Mouse (Mus musculus): ENCODE results near the gene Il2. TPM values are rescaled to one million over a fixed set of nuclear protein-coding genes. Genes with fewer than 3 reads are reported as not detected.

Gene Il2
- total RNA-seq (2014; rRNA removed) (not detected in 2 replicates), polyA plus RNA-seq (2015; fragmentation: Nextera tagmentation; extraction: Ambion mirVana) (0.60 and 0.67 TPM in 2 replicates)

- Histone ChIP-seq H3K4me3 (ENCODE audit: low read depth, low read length) (no peak within 1 kb of the TSS), H3K9me3 (ENCODE audit: low read length) (no peaks in the 10 kb centered on the region), H3K4me2 (ENCODE audit: low read depth) (no peak within 1 kb of the TSS), H3K9ac (no peak within 1 kb of the TSS), H3K27me3 (ENCODE audit: insufficient read depth, low read length) (no peaks in the 10 kb centered on the region), H3K36me3 (ENCODE audit: insufficient read depth) (no peaks in the 10 kb centered on the region), H3K27ac (ENCODE audit: low read depth, low read length) (no peak within 1 kb of the TSS), H3K4me1 (ENCODE audit: insufficient read depth) (no peaks in the 10 kb centered on the region)
- DNase-seq, result no peak
- no peak for TF ChIP-seq CTCF (IDR thresholded peaks at IDR 0.05; ENCODE audit: low read depth)
- no peak for ATAC-seq
- 87% methylated on average over 4 of the region's 4 CpGs for WGBS
These were observed at the start of gene Il2 for GRCm38 (mm10) chr3:37125655-37126054. Gene Il2, minus strand, starts transcription at chr3:37125959.

GRCm38 (mm10) chr3:37174711-37175572 is 49.2 kb upstream of the Il2 start:
- H3K36me3 ChIP-seq (ENCODE audit: insufficient read depth), result no peaks in the 10 kb centered on the region
- no peak overlapping the region for H3K27ac ChIP-seq (ENCODE audit: low read depth, low read length)
- H3K27me3 ChIP-seq (ENCODE audit: insufficient read depth, low read length), result no peaks in the 10 kb centered on the region
- TF ChIP-seq CTCF (IDR thresholded peaks at IDR 0.05; ENCODE audit: low read depth), result no peak
- H3K4me2 ChIP-seq (ENCODE audit: low read depth), result no peak overlapping the region
- 74% methylated on average over 10 of the region's 10 CpGs for WGBS
- no peak overlapping the region for H3K9ac ChIP-seq
- DNase-seq (no peak), ATAC-seq (no peak)
- H3K4me3 ChIP-seq (ENCODE audit: low read depth, low read length), result no peak overlapping the region
- H3K9me3 ChIP-seq (ENCODE audit: low read length), result no peaks in the 10 kb centered on the region
- H3K4me1 ChIP-seq (ENCODE audit: insufficient read depth), result no peaks in the 10 kb centered on the region

GRCm38 (mm10) chr3:37173285-37173684 is 47.5 kb upstream of the Il2 start:
- H3K9me3 ChIP-seq (ENCODE audit: low read length), result no peaks in the 10 kb centered on the region
- DNase-seq, result no peak
- H3K9ac ChIP-seq, result no peak overlapping the region
- H3K27me3 ChIP-seq (ENCODE audit: insufficient read depth, low read length), result no peaks in the 10 kb centered on the region
- no peaks in the 10 kb centered on the region for H3K36me3 ChIP-seq (ENCODE audit: insufficient read depth)
- no peak overlapping the region for H3K4me3 ChIP-seq (ENCODE audit: low read depth, low read length)
- no peak overlapping the region for H3K27ac ChIP-seq (ENCODE audit: low read depth, low read length)
- no peak overlapping the region for H3K4me2 ChIP-seq (ENCODE audit: low read depth)
- 92% methylated on average over 8 of the region's 8 CpGs for WGBS
- ATAC-seq, result no peak
- TF ChIP-seq CTCF (IDR thresholded peaks at IDR 0.05; ENCODE audit: low read depth), result no peak
- H3K4me1 ChIP-seq (ENCODE audit: insufficient read depth), result no peaks in the 10 kb centered on the region

GRCm38 (mm10) chr3:37169283-37169682 is 43.5 kb upstream of the Il2 start:
- Histone ChIP-seq H3K36me3 (ENCODE audit: insufficient read depth) (no peaks in the 10 kb centered on the region), H3K4me1 (ENCODE audit: insufficient read depth) (no peaks in the 10 kb centered on the region), H3K27me3 (ENCODE audit: insufficient read depth, low read length) (no peaks in the 10 kb centered on the region), H3K9ac (no peak overlapping the region), H3K27ac (ENCODE audit: low read depth, low read length) (no peak overlapping the region), H3K4me2 (ENCODE audit: low read depth) (no peak overlapping the region), H3K4me3 (ENCODE audit: low read depth, low read length) (no peak overlapping the region), H3K9me3 (ENCODE audit: low read length) (no peaks in the 10 kb centered on the region)
- TF ChIP-seq CTCF (IDR thresholded peaks at IDR 0.05; ENCODE audit: low read depth), result no peak
- WGBS, result 90% methylated on average over 2 of the region's 2 CpGs
- no peak for DNase-seq
- ATAC-seq, result no peak

- H3K4me3 ChIP-seq (ENCODE audit: low read depth, low read length), result no peak overlapping the region
- no peak for TF ChIP-seq CTCF (IDR thresholded peaks at IDR 0.05; ENCODE audit: low read depth)
- WGBS, result 66% methylated on average over 4 of the region's 4 CpGs
- DNase-seq (no peak), ATAC-seq (no peak)
- no peaks in the 10 kb centered on the region for H3K4me1 ChIP-seq (ENCODE audit: insufficient read depth)
- no peaks in the 10 kb centered on the region for H3K36me3 ChIP-seq (ENCODE audit: insufficient read depth)
- H3K27ac ChIP-seq (ENCODE audit: low read depth, low read length), result no peak overlapping the region
- no peaks in the 10 kb centered on the region for H3K9me3 ChIP-seq (ENCODE audit: low read length)
- no peak overlapping the region for H3K9ac ChIP-seq
- no peaks in the 10 kb centered on the region for H3K27me3 ChIP-seq (ENCODE audit: insufficient read depth, low read length)
- no peak overlapping the region for H3K4me2 ChIP-seq (ENCODE audit: low read depth)
These were observed 35.3 kb upstream of the Il2 start for GRCm38 (mm10) chr3:37161096-37161495.

GRCm38 (mm10) chr3:37158246-37158645 is 32.5 kb upstream of the Il2 start:
- no peak overlapping the region for H3K9ac ChIP-seq
- no peak overlapping the region for H3K4me3 ChIP-seq (ENCODE audit: low read depth, low read length)
- H3K4me2 ChIP-seq (ENCODE audit: low read depth), result no peak overlapping the region
- no peaks in the 10 kb centered on the region for H3K4me1 ChIP-seq (ENCODE audit: insufficient read depth)
- TF ChIP-seq CTCF (IDR thresholded peaks at IDR 0.05; ENCODE audit: low read depth), result no peak
- 82% methylated on average over 3 of the region's 3 CpGs for WGBS
- no peaks in the 10 kb centered on the region for H3K27me3 ChIP-seq (ENCODE audit: insufficient read depth, low read length)
- no peaks in the 10 kb centered on the region for H3K36me3 ChIP-seq (ENCODE audit: insufficient read depth)
- H3K9me3 ChIP-seq (ENCODE audit: low read length), result no peaks in the 10 kb centered on the region
- ATAC-seq (no peak), DNase-seq (no peak)
- no peak overlapping the region for H3K27ac ChIP-seq (ENCODE audit: low read depth, low read length)

- H3K9me3 ChIP-seq (ENCODE audit: low read length), result no peaks in the 10 kb centered on the region
- no peak overlapping the region for H3K4me2 ChIP-seq (ENCODE audit: low read depth)
- H3K9ac ChIP-seq, result no peak overlapping the region
- no peaks in the 10 kb centered on the region for H3K36me3 ChIP-seq (ENCODE audit: insufficient read depth)
- ATAC-seq, result no peak
- no peaks in the 10 kb centered on the region for H3K27me3 ChIP-seq (ENCODE audit: insufficient read depth, low read length)
- no peak for DNase-seq
- no peaks in the 10 kb centered on the region for H3K4me1 ChIP-seq (ENCODE audit: insufficient read depth)
- no peak overlapping the region for H3K4me3 ChIP-seq (ENCODE audit: low read depth, low read length)
- no peak for TF ChIP-seq CTCF (IDR thresholded peaks at IDR 0.05; ENCODE audit: low read depth)
- H3K27ac ChIP-seq (ENCODE audit: low read depth, low read length), result no peak overlapping the region
- WGBS, result 81% methylated on average over 8 of the region's 8 CpGs
These were observed 31.3 kb upstream of the Il2 start for GRCm38 (mm10) chr3:37157082-37157481.

Data from forebrain, postnatal 0 days (tissue).